Comparison of ENCODE assay signal across 16 mouse cellular contexts in genomic region chr6:81173018-81173417, GRCm38 (mm10).
"Had no signal": no experiment of that assay in that cellular context is flagged by ENCODE, and none has a peak within 500 bp of the region (broad histone marks: within the 10 kb centered on the region; RNA-seq: fewer than 3 reads in every experiment).

No protein-coding gene starts in this region.

- H3K9me3 ChIP-seq: megakaryocyte, embryonic 14.5 days; midbrain, embryonic 13.5 days; midbrain, embryonic 15.5 days; neural tube, embryonic 12.5 days; stomach, embryonic 15.5 days had no signal

- H3K4me3 ChIP-seq: megakaryocyte, embryonic 14.5 days; midbrain, embryonic 13.5 days; midbrain, embryonic 15.5 days; neural tube, embryonic 12.5 days; stomach, embryonic 15.5 days had no signal

- H3K4me1 ChIP-seq: megakaryocyte, embryonic 14.5 days; midbrain, embryonic 13.5 days; midbrain, embryonic 15.5 days; neural tube, embryonic 12.5 days; stomach, embryonic 15.5 days had no signal

- H3K9ac ChIP-seq: liver, postnatal 0 days; lung, embryonic 14.5 days; midbrain, embryonic 13.5 days; midbrain, embryonic 15.5 days; neural tube, embryonic 12.5 days; stomach, embryonic 15.5 days had no signal

- H3K36me3 ChIP-seq: midbrain, embryonic 13.5 days; midbrain, embryonic 15.5 days; neural tube, embryonic 12.5 days; stomach, embryonic 15.5 days had no signal

- H3K27me3 ChIP-seq: megakaryocyte, embryonic 14.5 days; midbrain, embryonic 13.5 days; midbrain, embryonic 15.5 days; neural tube, embryonic 12.5 days; stomach, embryonic 15.5 days had no signal

- DNase-seq: liver, postnatal 0 days; lung, embryonic 14.5 days; lung, postnatal 14 days; lung, postnatal 36 days; right cerebral cortex, postnatal 14 days; thymus, adult 2 months; thymus, postnatal 25 days; thymus, postnatal 4 days had no signal

- H3K4me2 ChIP-seq: lung, embryonic 14.5 days; midbrain, embryonic 11.5 days; midbrain, embryonic 13.5 days; midbrain, embryonic 15.5 days; neural tube, embryonic 12.5 days; stomach, embryonic 15.5 days had no signal

- ATAC-seq: liver, postnatal 0 days; midbrain, embryonic 13.5 days; midbrain, embryonic 15.5 days had no signal

- H3K27ac ChIP-seq: macrophage; midbrain, embryonic 13.5 days; midbrain, embryonic 15.5 days; neural tube, embryonic 12.5 days; stomach, embryonic 15.5 days; stomach, postnatal 0 days had no signal
